Mouse (Mus musculus) CH12.LX (cell line): ENCODE measurements around the gene Plscr2. TPM values are rescaled to one million over a fixed set of nuclear protein-coding genes. Genes with fewer than 3 reads are reported as not detected.

Experiments
- DNase-seq: peaks from one replicate; pipeline ENCODE4 v3.0.0-alpha.2; 2013; ENCODE audit errors: extremely low read depth
- H3K27ac ChIP-seq: 2 replicates; pipeline ENCODE4 v1.5.1; 2012; ENCODE audit warnings: low read depth, mild to moderate bottlenecking, control low read depth, moderate library complexity; ENCODE audit not compliant: insufficient read depth
- H3K27me3 ChIP-seq: replicated peaks from 2 replicates; pipeline ENCODE3; 2012; ENCODE audit warnings: inconsistent platforms
- H3K36me3 ChIP-seq, 2 experiments: replicated peaks in 1 of 2; 2 replicates each; pipeline versions ENCODE3 to v1.6.1; 2012; ENCODE audit warnings: inconsistent platforms in 1 of 2, low read length in 1 of 2, mild to moderate bottlenecking in 1 of 2, mixed read lengths in 1 of 2, moderate library complexity in 1 of 2; ENCODE audit not compliant: control insufficient read depth in 1 of 2, insufficient read depth in 1 of 2
- H3K4me1 ChIP-seq, 2 experiments: 2 replicates each; pipeline ENCODE4 v1.6.1; 2012; ENCODE audit warnings: inconsistent platforms in 1 of 2, moderate library complexity in 1 of 2; ENCODE audit not compliant: insufficient read depth in 2 of 2, control insufficient read depth in 1 of 2
- H3K4me2 ChIP-seq: 2 replicates; pipeline ENCODE4 v1.6.1; 2012; ENCODE audit warnings: low read depth, mild to moderate bottlenecking, control low read depth; ENCODE audit not compliant: poor library complexity, insufficient read depth, severe bottlenecking
- H3K4me3 ChIP-seq, 3 experiments: fragments of 150-350 bp in 1 of 3; sonication (generic) in 1 of 3; replicated peaks in 1 of 3; 2 replicates each; pipeline versions ENCODE3 to v1.5.1; 2011 to 2012; ENCODE audit warnings: low read depth in 2 of 3, low read length in 2 of 3, mild to moderate bottlenecking in 2 of 3, moderate library complexity in 2 of 3, control low read depth in 1 of 3, improper control_type of control experiment in 1 of 3, inconsistent platforms in 1 of 3, mixed read lengths in 1 of 3; ENCODE audit not compliant: poor library complexity in 1 of 3
- H3K79me2 ChIP-seq: replicated peaks from 2 replicates; pipeline ENCODE4 v1.6.1; 2012; ENCODE audit warnings: mild to moderate bottlenecking, moderate library complexity; ENCODE audit not compliant: control insufficient read depth, poor library complexity, insufficient read depth, severe bottlenecking; ENCODE audit errors: extremely low read depth
- H3K9ac ChIP-seq: 2 replicates; pipeline ENCODE4 v1.6.1; 2012; ENCODE audit warnings: low read depth, mild to moderate bottlenecking, control low read depth, moderate library complexity; ENCODE audit not compliant: insufficient read depth
- H3K9me3 ChIP-seq: replicated peaks from 2 replicates; pipeline ENCODE3; 2012; ENCODE audit warnings: low read length, inconsistent platforms, mixed read lengths
- BHLHE40 ChIP-seq: IDR thresholded peaks from 2 replicates; pipeline ENCODE4 v1.6.1; 2011; ENCODE audit warnings: mild to moderate bottlenecking, low read depth, low read length, improper control_type of control experiment
- CHD1 ChIP-seq: IDR thresholded peaks from 2 replicates; pipeline ENCODE4 v1.6.1; 2012; ENCODE audit warnings: low read depth, low read length, improper control_type of control experiment, inconsistent platforms
- CHD2 ChIP-seq: IDR thresholded peaks from 2 replicates; pipeline ENCODE4 v1.6.1; 2011; ENCODE audit warnings: low read length, improper control_type of control experiment
- CTCF ChIP-seq, 2 experiments: IDR thresholded peaks in 1 of 2; conservative IDR thresholded peaks in 1 of 2; 2 replicates each; pipeline ENCODE4 v1.5.1; 2011 to 2012; ENCODE audit warnings: low read depth in 2 of 2, low read length in 2 of 2, improper control_type of control experiment in 1 of 2, inconsistent platforms in 1 of 2, mild to moderate bottlenecking in 1 of 2, moderate library complexity in 1 of 2
- E2F4 ChIP-seq: IDR thresholded peaks from 2 replicates; pipeline ENCODE4 v1.6.1; 2011; ENCODE audit warnings: low read depth, low read length, improper control_type of control experiment; ENCODE audit not compliant: insufficient replicate concordance
- ELF1 ChIP-seq: IDR thresholded peaks from 2 replicates; pipeline ENCODE4 v1.6.1; 2014; ENCODE audit warnings: low read depth, mild to moderate bottlenecking, inconsistent platforms, low read length, improper control_type of control experiment
- EP300 ChIP-seq: IDR thresholded peaks from 2 replicates; pipeline ENCODE4 v1.6.1; 2011; ENCODE audit warnings: low read length, improper control_type of control experiment
- ETS1 ChIP-seq: conservative IDR thresholded peaks from 2 replicates; pipeline ENCODE4 v1.6.1; 2012; ENCODE audit warnings: low read depth, mild to moderate bottlenecking, inconsistent platforms, low read length, improper control_type of control experiment, moderate library complexity
- JUN ChIP-seq: IDR thresholded peaks from 2 replicates; pipeline ENCODE4 v1.6.1; 2011; ENCODE audit warnings: low read depth, mild to moderate bottlenecking, low read length, improper control_type of control experiment, moderate library complexity; ENCODE audit not compliant: insufficient read depth
- JUND ChIP-seq: conservative IDR thresholded peaks from 2 replicates; pipeline ENCODE4 v1.6.1; 2011; ENCODE audit warnings: low read depth, low read length, improper control_type of control experiment
- MAFK ChIP-seq: IDR thresholded peaks from 2 replicates; pipeline ENCODE4 v1.6.1; 2011; ENCODE audit warnings: low read length, improper control_type of control experiment; ENCODE audit not compliant: insufficient replicate concordance
- MYC ChIP-seq: IDR thresholded peaks from 2 replicates; pipeline ENCODE4 v1.6.1; 2011; ENCODE audit warnings: low read depth, mild to moderate bottlenecking, improper control_type of control experiment, low read length
- NRF1 ChIP-seq: IDR thresholded peaks from 2 replicates; pipeline ENCODE4 v1.6.1; 2014; ENCODE audit warnings: low read depth, mild to moderate bottlenecking, inconsistent platforms, low read length, improper control_type of control experiment, moderate library complexity
- PAX5 ChIP-seq: IDR thresholded peaks from 2 replicates; pipeline ENCODE4 v1.6.1; 2012; ENCODE audit warnings: low read length, inconsistent platforms, mixed read lengths
- SIN3A ChIP-seq: IDR thresholded peaks from 2 replicates; pipeline ENCODE4 v1.6.1; 2012; ENCODE audit warnings: low read length, improper control_type of control experiment, inconsistent platforms
- SMC3 ChIP-seq: IDR thresholded peaks from 2 replicates; pipeline ENCODE4 v1.6.1; 2011; ENCODE audit warnings: low read depth, low read length, improper control_type of control experiment
- TBP ChIP-seq: conservative IDR thresholded peaks from 2 replicates; pipeline ENCODE4 v1.6.1; 2011; ENCODE audit warnings: low read depth, low read length, improper control_type of control experiment
- USF1 ChIP-seq: IDR thresholded peaks from 2 replicates; pipeline ENCODE4 v1.6.1; 2014; ENCODE audit warnings: low read depth, mild to moderate bottlenecking, inconsistent platforms, low read length, improper control_type of control experiment
- USF2 ChIP-seq: conservative IDR thresholded peaks from 2 replicates; pipeline ENCODE4 v1.6.1; 2011; ENCODE audit warnings: low read depth, low read length, improper control_type of control experiment
- ZC3H11A ChIP-seq: IDR thresholded peaks from 2 replicates; pipeline ENCODE4 v1.6.1; 2012; ENCODE audit warnings: low read depth, mild to moderate bottlenecking, inconsistent platforms, low read length, improper control_type of control experiment
- ZNF384 ChIP-seq: IDR thresholded peaks from 2 replicates; pipeline ENCODE4 v1.6.1; 2012; ENCODE audit warnings: low read depth, low read length, improper control_type of control experiment, inconsistent platforms
- dilution Hi-C: fragments of 300-500 bp; cut with MboI; formaldehyde crosslinking; loops from 2 replicates; pipeline ENCODE4 v1.14.3; 2020; ENCODE audit warnings: low sequenced_read_pairs; ENCODE audit not compliant: extremely low pct_unique_long_range_greater_than_20kb, extremely low pct_ligation_motif_present
- in situ Hi-C: fragments of 300-500 bp; cut with MboI; formaldehyde crosslinking; loops from 3 replicates; pipeline ENCODE4 v1.14.3; 2019; ENCODE audit warnings: low sequenced_read_pairs, low pct_ligation_motif_present, low pct_unique_long_range_greater_than_20kb, mixed read lengths
- polyA plus RNA-seq: library from polyadenylated mRNA; unstranded; fragments of >175 nt; gene quantifications from 2 replicates; pipeline ENCODE4 v1.2.1, GENCODE M21; 2012; ENCODE audit warnings: low read depth; ENCODE audit not compliant: insufficient read length
- total RNA-seq, 2 experiments: library from RNA; depleted of rRNA; stranded (reverse); fragments of 300-350 nt in 1 of 2; fragments of >200 nt in 1 of 2; gene quantifications; 2 replicates each; pipeline ENCODE4 v1.2.3; 2012 to 2014

Plscr2 gene
- total and polyA plus RNA-seq, 3 experiments = 0.91 to 1.4 (median 0.95) TPM

- Histone ChIP-seq H3K27ac (no peak overlapping the region), H3K9me3 (no peaks in the 10 kb centered on the region), H3K4me3 (no peak overlapping the region), H3K4me1 (peaks cover 6 to 19% of the 10 kb centered on the region in 2 experiments), H3K27me3 (no peaks in the 10 kb centered on the region), H3K4me2 (0 out of 2 replicates have a peak overlapping the region, but pooled peaks have one; percentile 3), H3K36me3 (no peaks in the 10 kb centered on the region), H3K9ac (no peak overlapping the region), H3K79me2 (no peaks in the 10 kb centered on the region)
- in situ Hi-C loops (no loop called here), dilution Hi-C loops (no loop called here)
- TF ChIP-seq CHD1 (no peak), ZNF384 (no peak), JUND (no peak), SIN3A (no peak), ZC3H11A (no peak), E2F4 (no peak), PAX5 (no peak), USF1 (no peak), TBP (no peak), ELF1 (no peak), CHD2 (no peak), CTCF (conservative IDR thresholded peaks at IDR 0.05 in 1 of 2, IDR thresholded peaks at IDR 0.05 in 1 of 2; ENCODE audit: low read depth in 2 of 2, low read length in 2 of 2) (no peak), BHLHE40 (no peak), EP300 (no peak), ETS1 (no peak), MYC (no peak), MAFK (no peak), JUN (no peak), NRF1 (no peak)
- DNase-seq = no peak
Measured at GRCm38 (mm10) chr9:92305620-92306220, 30.3 kb downstream of the Plscr2 start.

- H3K9ac ChIP-seq = no peak within 1 kb of the TSS
- H3K4me3 ChIP-seq = no peak within 1 kb of the TSS
- no peaks in the 10 kb centered on the region for H3K27me3 ChIP-seq
- no peak within 1 kb of the TSS for H3K4me2 ChIP-seq
- peaks cover 6 to 19% of the 10 kb centered on the region in 2 experiments for H3K4me1 ChIP-seq
- DNase-seq = no peak
- no peaks in the 10 kb centered on the region for H3K9me3 ChIP-seq
- no peaks in the 10 kb centered on the region for H3K79me2 ChIP-seq
- dilution Hi-C loops = no loop called here
- no peak for TF ChIP-seq CTCF (conservative IDR thresholded peaks at IDR 0.05 in 1 of 2, IDR thresholded peaks at IDR 0.05 in 1 of 2; ENCODE audit: low read depth in 2 of 2, low read length in 2 of 2)
- no peak for TF ChIP-seq SIN3A
- no peak for TF ChIP-seq SMC3
- no peak for TF ChIP-seq USF2
- no peaks in the 10 kb centered on the region for H3K36me3 ChIP-seq
- no peak within 1 kb of the TSS for H3K27ac ChIP-seq
- in situ Hi-C loops = no loop called here
Measured at GRCm38 (mm10) chr9:92309077-92309476, 33.7 kb downstream of the Plscr2 start, which contains the start of gene 1700057G04Rik. Gene 1700057G04Rik, plus strand, starts transcription at chr9:92309377.
